24 mouse cellular contexts compared by ENCODE assay signal in the genomic region with DNA sequence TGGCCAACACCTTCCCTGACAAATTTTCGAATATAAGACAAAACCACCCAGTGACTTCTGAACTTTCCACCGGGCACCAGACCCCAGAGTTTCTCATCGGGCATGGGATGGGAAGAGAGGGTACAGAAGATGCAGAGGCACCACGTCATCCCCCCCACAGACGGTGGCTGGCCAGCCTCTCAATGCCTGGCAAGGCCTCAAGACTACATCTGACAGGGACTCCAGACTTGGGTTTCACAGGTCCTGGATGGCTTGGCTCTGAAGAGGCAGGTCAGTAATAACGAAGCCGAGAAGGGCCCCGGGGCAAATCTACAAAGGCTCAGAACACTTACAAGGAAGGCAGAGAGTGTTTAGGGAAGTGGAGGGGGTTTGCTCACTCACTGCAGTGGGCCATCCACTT. TPM values are rescaled to one million over a fixed set of nuclear protein-coding genes. Genes with fewer than 3 reads are reported as not detected.
DNase-seq lines count a peak whose midpoint lies in the region; ATAC-seq and TF ChIP-seq lines count a peak whose summit lies in the region.
"Had no signal": no experiment of that assay in that cellular context is flagged by ENCODE, and none has a peak within 500 bp of the region (broad histone marks: within the 10 kb centered on the region; RNA-seq: fewer than 3 reads in every experiment).

No protein-coding gene starts in this region.

- no peak for TF ChIP-seq RAD21 in MEL (IDR thresholded peaks at IDR 0.05; ENCODE audit: low read depth, low read length)

- no peaks in the 10 kb centered on the region for H3K27me3 ChIP-seq in heart, embryonic 10.5 days (ENCODE audit: insufficient read depth, poor library complexity, severe bottlenecking)
- H3K27me3 ChIP-seq in heart, embryonic 11.5 days (ENCODE audit: control insufficient read depth, insufficient read depth, low read length), result no peaks in the 10 kb centered on the region
- H3K27me3 ChIP-seq in MEL (ENCODE audit: control insufficient read depth in 1 of 2, insufficient read depth in 2 of 2, low read length in 2 of 2), result no peaks in the 10 kb centered on the region
- no peaks in the 10 kb centered on the region for H3K27me3 ChIP-seq in liver, embryonic 12.5 days (replicated peaks)
- H3K27me3 ChIP-seq in liver, postnatal 0 days (ENCODE audit: insufficient read depth, low read length), result no peaks in the 10 kb centered on the region
- H3K27me3 ChIP-seq: heart, embryonic 15.5 days; hindbrain, embryonic 13.5 days; neural tube, embryonic 12.5 days had no signal

- no peak overlapping the region for H3K4me2 ChIP-seq in heart, embryonic 11.5 days
- H3K4me2 ChIP-seq in liver, embryonic 12.5 days, result 0 out of 2 replicates have a peak overlapping the region, but pooled peaks have one; percentile 5
- H3K4me2 ChIP-seq in liver, postnatal 0 days (ENCODE audit: low read depth, low read length), result peak overlapping the region; percentile 40; the same call in 1 of the 2 replicates
- H3K4me2 ChIP-seq: heart, embryonic 15.5 days; hindbrain, embryonic 13.5 days; neural tube, embryonic 12.5 days had no signal

- no peak for TF ChIP-seq EP300 in MEL (IDR thresholded peaks at IDR 0.05; ENCODE audit: low read depth in 1 of 2, low read length in 2 of 2)
- TF ChIP-seq EP300 in liver, postnatal 0 days (IDR thresholded peaks at IDR 0.05; ENCODE audit: low read depth), result no peak

- no peak for TF ChIP-seq POLR2A in MEL (IDR thresholded peaks at IDR 0.05; ENCODE audit: control insufficient read depth in 1 of 2, insufficient read depth in 1 of 2, low read depth in 1 of 2, low read length in 2 of 2, poor library complexity in 1 of 2)

- H3K36me3 ChIP-seq in heart, embryonic 10.5 days, result peaks cover 14% of the 10 kb centered on the region; the same call in 1 of the 2 replicates
- no peaks in the 10 kb centered on the region for H3K36me3 ChIP-seq in heart, embryonic 11.5 days (ENCODE audit: control insufficient read depth, insufficient read depth, low read length)
- H3K36me3 ChIP-seq in MEL (ENCODE audit: control insufficient read depth in 1 of 2, insufficient read depth in 2 of 2, low read length in 2 of 2), result peaks cover 9 to 79% of the 10 kb centered on the region in 2 experiments
- H3K36me3 ChIP-seq in liver, embryonic 12.5 days, result peaks cover 57% of the 10 kb centered on the region
- no peaks in the 10 kb centered on the region for H3K36me3 ChIP-seq in liver, postnatal 0 days (replicated peaks; ENCODE audit: insufficient read depth, low read length)
- H3K36me3 ChIP-seq: heart, embryonic 15.5 days; neural tube, embryonic 12.5 days had no signal

- no peak for ATAC-seq in heart, embryonic 11.5 days (replicated peaks; ENCODE audit: insufficient number of reproducible peaks, low FRiP score, low TSS enrichment)
- ATAC-seq in liver, embryonic 12.5 days, result no peak
- no peak for ATAC-seq in liver, postnatal 0 days
- ATAC-seq: forebrain, embryonic 16.5 days; intestine, embryonic 16.5 days had no signal

- H3K27ac ChIP-seq in heart, embryonic 10.5 days, result peak overlapping the region; percentile 23
- H3K27ac ChIP-seq in heart, embryonic 11.5 days (ENCODE audit: low read depth, low read length), result no peak overlapping the region
- peak overlapping the region; percentile 64 for H3K27ac ChIP-seq in MEL (ENCODE audit: control insufficient read depth, low read depth, low read length)
- H3K27ac ChIP-seq in liver, embryonic 12.5 days, result peak overlapping the region; percentile 93
- peak overlapping the region; percentile 70 for H3K27ac ChIP-seq in liver, postnatal 0 days (ENCODE audit: low read depth)
- H3K27ac ChIP-seq: heart, embryonic 15.5 days; hindbrain, embryonic 13.5 days; kidney, postnatal 0 days; macrophage; neural tube, embryonic 12.5 days had no signal

- peaks cover 60% of the 10 kb centered on the region for H3K79me2 ChIP-seq in MEL (ENCODE audit: control insufficient read depth, insufficient read depth, low read length, poor library complexity)

- H3K4me3 ChIP-seq in heart, embryonic 10.5 days, result no peak overlapping the region
- H3K4me3 ChIP-seq in heart, embryonic 11.5 days (ENCODE audit: low read depth, low read length), result no peak overlapping the region
- H3K4me3 ChIP-seq in MEL (ENCODE audit: control insufficient read depth in 1 of 2, insufficient read depth in 1 of 2, low read depth in 2 of 2, low read length in 2 of 2), result no peak overlapping the region
- H3K4me3 ChIP-seq in liver, embryonic 12.5 days, result no peak overlapping the region
- no peak overlapping the region for H3K4me3 ChIP-seq in liver, postnatal 0 days (ENCODE audit: low read depth, low read length)
- H3K4me3 ChIP-seq: erythroblast, embryonic 14.5 days; heart, embryonic 15.5 days; hindbrain, embryonic 13.5 days; myocyte; neural tube, embryonic 12.5 days had no signal

- WGBS in heart, embryonic 10.5 days, result 86% methylated on average over 8 of the region's 8 CpGs
- WGBS in heart, embryonic 11.5 days (ENCODE audit: insufficient replicate concordance), result 88% methylated on average over 8 of the region's 8 CpGs
- 82% methylated on average over 8 of the region's 8 CpGs for WGBS in liver, embryonic 12.5 days (ENCODE audit: insufficient replicate concordance)
- 67% methylated on average over 8 of the region's 8 CpGs for WGBS in liver, postnatal 0 days (ENCODE audit: insufficient replicate concordance)

- no peak for TF ChIP-seq CTCF in MEL (IDR thresholded peaks at IDR 0.05 in 2 of 3, conservative IDR thresholded peaks at IDR 0.05 in 1 of 3; ENCODE audit: control insufficient read depth in 1 of 3, insufficient read depth in 1 of 3, low read depth in 2 of 3, low read length in 3 of 3, poor library complexity in 1 of 3, severe bottlenecking in 1 of 3)
- TF ChIP-seq CTCF in liver, postnatal 0 days (IDR thresholded peaks at IDR 0.05; ENCODE audit: low read depth), result no peak

- H3K4me1 ChIP-seq in heart, embryonic 10.5 days, result peaks cover 83% of the 10 kb centered on the region
- peaks cover 62% of the 10 kb centered on the region for H3K4me1 ChIP-seq in heart, embryonic 11.5 days (ENCODE audit: control insufficient read depth, insufficient read depth, low read length)
- H3K4me1 ChIP-seq in MEL (ENCODE audit: control insufficient read depth in 1 of 2, insufficient read depth in 2 of 2, low read length in 2 of 2), result peaks cover 57 to 82% of the 10 kb centered on the region in 2 experiments
- H3K4me1 ChIP-seq in liver, embryonic 12.5 days, result peaks cover 100% of the 10 kb centered on the region
- peaks cover 77% of the 10 kb centered on the region for H3K4me1 ChIP-seq in liver, postnatal 0 days (ENCODE audit: insufficient read depth)

- no peak for DNase-seq in heart, embryonic 10.5 days (ENCODE audit: low spot score)
- DNase-seq in MEL (ENCODE audit: low read depth, low spot score), result peak; percentile 48
- no peak for DNase-seq in liver, postnatal 0 days
- DNase-seq in right cerebral cortex, postnatal 4 days, result no peak
- DNase-seq in embryo, embryonic 11 days, result no peak
- DNase-seq: adrenal gland, postnatal 25 days; cerebellum, adult 18-20 months; heart, postnatal 4 days; kidney, adult 8-10 months; kidney, postnatal 4 days; layer of hippocampus, postnatal 36 days; lung, adult 2 months; lung, postnatal 10 days had no signal

- H3K9ac ChIP-seq in heart, embryonic 11.5 days (ENCODE audit: low read depth, low read length), result no peak overlapping the region
- H3K9ac ChIP-seq in MEL (ENCODE audit: control insufficient read depth, low read depth, low read length, poor library complexity, severe bottlenecking), result no peak overlapping the region
- H3K9ac ChIP-seq in liver, embryonic 12.5 days, result peak overlapping the region; percentile 19; the same call in 1 of the 2 replicates
- H3K9ac ChIP-seq in liver, postnatal 0 days (replicated peaks), result no peak overlapping the region
- H3K9ac ChIP-seq: heart, embryonic 15.5 days; hindbrain, embryonic 13.5 days; neural tube, embryonic 12.5 days had no signal

- H3K9me3 ChIP-seq in heart, embryonic 10.5 days, result no peaks in the 10 kb centered on the region
- no peaks in the 10 kb centered on the region for H3K9me3 ChIP-seq in heart, embryonic 11.5 days (replicated peaks; ENCODE audit: control insufficient read depth, low read length)
- H3K9me3 ChIP-seq in MEL (replicated peaks; ENCODE audit: insufficient read depth, low read length), result no peaks in the 10 kb centered on the region
- no peaks in the 10 kb centered on the region for H3K9me3 ChIP-seq in liver, embryonic 12.5 days (replicated peaks)
- no peaks in the 10 kb centered on the region for H3K9me3 ChIP-seq in liver, postnatal 0 days (ENCODE audit: low read length)
- H3K9me3 ChIP-seq: heart, embryonic 15.5 days; hindbrain, embryonic 13.5 days; neural tube, embryonic 12.5 days had no signal

TF ChIP-seq in MEL, 35 proteins besides CTCF, POLR2A, EP300 and RAD21:
- TF ChIP-seq BHLHE40 (IDR thresholded peaks at IDR 0.05; ENCODE audit: borderline replicate concordance, low read depth, low read length) (no peak), ZKSCAN1 (IDR thresholded peaks at IDR 0.05; ENCODE audit: low read depth, low read length) (no peak), ZC3H11A (IDR thresholded peaks at IDR 0.05; ENCODE audit: low read depth, low read length) (no peak), JUND (IDR thresholded peaks at IDR 0.05; ENCODE audit: low read depth, low read length) (no peak), TBP (IDR thresholded peaks at IDR 0.05; ENCODE audit: low read depth, low read length) (no peak), MEF2A (IDR thresholded peaks at IDR 0.05; ENCODE audit: extremely low read depth, insufficient replicate concordance, low read depth, low read length, poor library complexity, severe bottlenecking) (no peak)

RNA-seq across cellular contexts. Expression of gene Mical3, which starts 33.9 kb away (rescaled TPM):
- polyA plus RNA-seq in heart, embryonic 10.5 days (2016; fragmentation: Nextera tagmentation; extraction: Ambion mirVana), result 25.8 and 37.3 TPM in 2 replicates
- polyA plus RNA-seq in heart, embryonic 11.5 days (2014; fragmentation: Nextera tagmentation; extraction: Ambion mirVana), result 32.3 and 53.2 TPM in 2 replicates
- total RNA-seq in MEL (2012; rRNA removed), result 19.8 and 24.7 TPM in 2 replicates
- polyA plus RNA-seq in MEL (2012; ENCODE audit: insufficient read depth in 1 of 2, insufficient read length in 2 of 2, low read depth in 1 of 2, low replicate concordance in 2 of 2, missing spikeins in 1 of 2), result 100 to 1,000 TPM in 1 of 2 experiments, 10 to 100 TPM in 1; 31.4 to 125 TPM
- polyA plus RNA-seq in liver, embryonic 12.5 days (2016; fragmentation: Nextera tagmentation; extraction: Ambion mirVana), result 12.8 and 13.7 TPM in 2 replicates
- polyA plus RNA-seq in liver, postnatal 0 days (2015; fragmentation: Nextera tagmentation; extraction: Ambion mirVana), result 4.0 and 4.5 TPM in 2 replicates
